Mouse (Mus musculus) myocyte (in vitro differentiated cells): ENCODE results near the gene Mipol1. TPM values are rescaled to one million over a fixed set of nuclear protein-coding genes. Genes with fewer than 3 reads are reported as not detected.

Source experiments
- H3K27me3 ChIP-seq: one replicate; pipeline ENCODE4 v1.6.1; 2011; ENCODE audit not compliant: control insufficient read depth, insufficient read depth, insufficient read length
- H3K36me3 ChIP-seq: one replicate; pipeline ENCODE4 v1.6.1; 2011; ENCODE audit not compliant: control insufficient read depth, insufficient read depth
- H3K4me2 ChIP-seq: one replicate; pipeline ENCODE4 v1.6.1; 2011; ENCODE audit warnings: low read depth, control low read depth
- H3K4me3 ChIP-seq: one replicate; pipeline ENCODE4 v1.5.1; 2011; ENCODE audit warnings: mild to moderate bottlenecking, control low read depth, moderate library complexity
- H3K79me2 ChIP-seq: one replicate; pipeline ENCODE4 v1.6.1; 2011; ENCODE audit not compliant: control insufficient read depth, insufficient read depth
- H3ac ChIP-seq: one replicate; pipeline ENCODE4 v1.6.1; 2011; ENCODE audit not compliant: control insufficient read depth, insufficient read length
- CEBPB ChIP-seq: IDR thresholded peaks from 2 replicates; pipeline ENCODE4 v1.6.1; 2011; ENCODE audit warnings: mild to moderate bottlenecking, moderate library complexity; ENCODE audit not compliant: poor library complexity, insufficient read depth, severe bottlenecking
- E2F4 ChIP-seq: IDR thresholded peaks from one replicate; pipeline ENCODE4 v1.6.1; 2011; ENCODE audit warnings: mild to moderate bottlenecking, control low read depth, moderate library complexity; ENCODE audit not compliant: insufficient read depth
- MAX ChIP-seq: IDR thresholded peaks from one replicate; pipeline ENCODE4 v1.6.1; 2011; ENCODE audit warnings: low read depth, mild to moderate bottlenecking, control low read depth
- MYOD1 ChIP-seq, 3 experiments: IDR thresholded peaks; one replicate each; pipeline ENCODE4 v1.6.1; 2011; ENCODE audit warnings: control low read depth in 2 of 3, low read depth in 2 of 3, mild to moderate bottlenecking in 2 of 3, moderate library complexity in 1 of 3; ENCODE audit not compliant: insufficient read length in 2 of 3, control insufficient read depth in 1 of 3
- MYOG ChIP-seq, 3 experiments: IDR thresholded peaks; one replicate each; pipeline ENCODE4 v1.6.1; 2011; ENCODE audit warnings: control low read depth in 2 of 3, low read depth in 2 of 3, mild to moderate bottlenecking in 2 of 3; ENCODE audit not compliant: insufficient read length in 2 of 3, control insufficient read depth in 1 of 3, insufficient read depth in 1 of 3
- POLR2A ChIP-seq: IDR thresholded peaks from one replicate; pipeline ENCODE4 v1.6.1; 2011; ENCODE audit warnings: low read depth, mild to moderate bottlenecking, control low read depth, moderate library complexity; ENCODE audit not compliant: insufficient read length
- POLR2AphosphoS2 ChIP-seq: IDR thresholded peaks from one replicate; pipeline ENCODE4 v1.6.1; 2011; ENCODE audit warnings: low read depth, control low read depth; ENCODE audit not compliant: insufficient read length
- REST ChIP-seq: IDR thresholded peaks from one replicate; pipeline ENCODE4 v1.6.1; 2011; ENCODE audit warnings: mild to moderate bottlenecking, control low read depth, moderate library complexity; ENCODE audit not compliant: insufficient read depth, insufficient read length
- SRF ChIP-seq: IDR thresholded peaks from one replicate; pipeline ENCODE4 v1.6.1; 2011; ENCODE audit warnings: low read depth; ENCODE audit not compliant: control insufficient read depth, insufficient read length
- TCF12 ChIP-seq: IDR thresholded peaks from one replicate; pipeline ENCODE4 v1.6.1; 2011; ENCODE audit warnings: mild to moderate bottlenecking, control low read depth; ENCODE audit not compliant: poor library complexity, insufficient read depth, severe bottlenecking
- TCF3 ChIP-seq: IDR thresholded peaks from one replicate; pipeline ENCODE4 v1.6.1; 2011; ENCODE audit warnings: low read depth, control low read depth; ENCODE audit not compliant: insufficient read length
- USF1 ChIP-seq: IDR thresholded peaks from one replicate; pipeline ENCODE4 v1.6.1; 2011; ENCODE audit warnings: low read depth, mild to moderate bottlenecking, control low read depth, moderate library complexity
- polyA plus RNA-seq: library from polyadenylated mRNA; unstranded; fragments of >200 nt; fragmentation: generic; extraction: Trizol; gene quantifications from one replicate; pipeline ENCODE4 v1.2.1, GENCODE M21; 2012; ENCODE audit warnings: missing spikeins

Mipol1 gene
- polyA plus RNA-seq, 1 experiment: 1.6 TPM

- no peak overlapping the region for H3K4me3 ChIP-seq
- no peak for TF ChIP-seq USF1
- no peak for TF ChIP-seq E2F4
- no peak for TF ChIP-seq MYOG (IDR thresholded peaks at IDR 0.05; ENCODE audit: control insufficient read depth in 1 of 3, insufficient read depth in 1 of 3, insufficient read length in 2 of 3, low read depth in 2 of 3)
- no peak for TF ChIP-seq POLR2AphosphoS2
- TF ChIP-seq CEBPB: no peak
- no peak for TF ChIP-seq SRF
- TF ChIP-seq MAX: no peak
- TF ChIP-seq REST: no peak
- no peak for TF ChIP-seq TCF12
- TF ChIP-seq MYOD1 (IDR thresholded peaks at IDR 0.05; ENCODE audit: control insufficient read depth in 1 of 3, insufficient read length in 2 of 3, low read depth in 2 of 3): no peak
- no peaks in the 10 kb centered on the region for H3K27me3 ChIP-seq
- no peak overlapping the region for H3K4me2 ChIP-seq
- H3K36me3 ChIP-seq: no peaks in the 10 kb centered on the region
- H3K79me2 ChIP-seq: no peaks in the 10 kb centered on the region
- H3ac ChIP-seq: no peak overlapping the region
These were observed 278.7 kb downstream of the Mipol1 start for GRCm38 (mm10) chr12:57508938-57509337.

- Histone ChIP-seq H3K36me3 (no peaks in the 10 kb centered on the region), H3K4me2 (no peak overlapping the region), H3K79me2 (no peaks in the 10 kb centered on the region), H3ac (no peak overlapping the region), H3K27me3 (no peaks in the 10 kb centered on the region), H3K4me3 (no peak overlapping the region)
- TF ChIP-seq MYOG (IDR thresholded peaks at IDR 0.05; ENCODE audit: control insufficient read depth in 1 of 3, insufficient read depth in 1 of 3, insufficient read length in 2 of 3, low read depth in 2 of 3): no peak
- TF ChIP-seq TCF12: no peak
- no peak for TF ChIP-seq REST
- no peak for TF ChIP-seq MYOD1 (IDR thresholded peaks at IDR 0.05; ENCODE audit: control insufficient read depth in 1 of 3, insufficient read length in 2 of 3, low read depth in 2 of 3)
- TF ChIP-seq MAX: no peak
- no peak for TF ChIP-seq USF1
- no peak for TF ChIP-seq TCF3
These were observed 279.5 kb downstream of the Mipol1 start for GRCm38 (mm10) chr12:57509726-57510125.

- Histone ChIP-seq H3K36me3 (no peaks in the 10 kb centered on the region), H3K4me3 (no peak overlapping the region), H3ac (no peak overlapping the region), H3K27me3 (no peaks in the 10 kb centered on the region), H3K79me2 (no peaks in the 10 kb centered on the region), H3K4me2 (no peak overlapping the region)
- TF ChIP-seq MYOD1 (IDR thresholded peaks at IDR 0.05; ENCODE audit: control insufficient read depth in 1 of 3, insufficient read length in 2 of 3, low read depth in 2 of 3): no peak
- TF ChIP-seq SRF: no peak
- TF ChIP-seq MAX: no peak
- no peak for TF ChIP-seq E2F4
- no peak for TF ChIP-seq TCF3
- no peak for TF ChIP-seq POLR2AphosphoS2
- no peak for TF ChIP-seq MYOG (IDR thresholded peaks at IDR 0.05; ENCODE audit: control insufficient read depth in 1 of 3, insufficient read depth in 1 of 3, insufficient read length in 2 of 3, low read depth in 2 of 3)
- TF ChIP-seq CEBPB: no peak
- no peak for TF ChIP-seq REST
- TF ChIP-seq USF1: no peak
- TF ChIP-seq POLR2A: no peak
- no peak for TF ChIP-seq TCF12
These were observed 280.9 kb downstream of the Mipol1 start for GRCm38 (mm10) chr12:57511127-57511526.

GRCm38 (mm10) chr12:57511560-57511959 lies 281.3 kb downstream of the Mipol1 start:
- no peak for TF ChIP-seq MYOG (IDR thresholded peaks at IDR 0.05; ENCODE audit: control insufficient read depth in 1 of 3, insufficient read depth in 1 of 3, insufficient read length in 2 of 3, low read depth in 2 of 3)
- TF ChIP-seq POLR2AphosphoS2: no peak
- no peak for TF ChIP-seq POLR2A
- no peak for TF ChIP-seq TCF12
- no peak for TF ChIP-seq MYOD1 (IDR thresholded peaks at IDR 0.05; ENCODE audit: control insufficient read depth in 1 of 3, insufficient read length in 2 of 3, low read depth in 2 of 3)
- no peak for TF ChIP-seq REST
- no peak for TF ChIP-seq E2F4
- TF ChIP-seq USF1: no peak
- TF ChIP-seq MAX: no peak
- TF ChIP-seq TCF3: no peak
- TF ChIP-seq CEBPB: no peak
- TF ChIP-seq SRF: no peak

GRCm38 (mm10) chr12:57514552-57514951 lies 284.3 kb downstream of the Mipol1 start:
- TF ChIP-seq CEBPB (no peak), TCF3 (no peak), REST (no peak), TCF12 (no peak), USF1 (no peak), E2F4 (no peak), MAX (no peak), SRF (no peak), POLR2A (no peak), POLR2AphosphoS2 (no peak), MYOD1 (IDR thresholded peaks at IDR 0.05; ENCODE audit: control insufficient read depth in 1 of 3, insufficient read length in 2 of 3, low read depth in 2 of 3) (no peak), MYOG (IDR thresholded peaks at IDR 0.05; ENCODE audit: control insufficient read depth in 1 of 3, insufficient read depth in 1 of 3, insufficient read length in 2 of 3, low read depth in 2 of 3) (no peak)
- no peak overlapping the region for H3K4me2 ChIP-seq

More at GRCm38 (mm10) chr12:57511560-57511959, 281.3 kb downstream of the Mipol1 start:
- no peaks in the 10 kb centered on the region for H3K36me3 ChIP-seq
- no peak overlapping the region for H3K4me2 ChIP-seq
- no peak overlapping the region for H3K4me3 ChIP-seq
- H3K27me3 ChIP-seq: no peaks in the 10 kb centered on the region
- no peaks in the 10 kb centered on the region for H3K79me2 ChIP-seq
- H3ac ChIP-seq: no peak overlapping the region

More at GRCm38 (mm10) chr12:57514552-57514951, 284.3 kb downstream of the Mipol1 start:
- H3K4me3 ChIP-seq: no peak overlapping the region
- no peaks in the 10 kb centered on the region for H3K36me3 ChIP-seq
- no peaks in the 10 kb centered on the region for H3K27me3 ChIP-seq
- no peaks in the 10 kb centered on the region for H3K79me2 ChIP-seq
- no peak overlapping the region for H3ac ChIP-seq
